Mouse (Mus musculus): Measurements from ENCODE around the gene Ctsk. TPM values are rescaled to one million over a fixed set of nuclear protein-coding genes. Genes with fewer than 3 reads are reported as not detected.

Ctsk gene
- 3.2 and 8.4 TPM in 2 replicates for polyA plus RNA-seq (2015; fragmentation: Nextera tagmentation; extraction: Ambion mirVana)

GRCm38 (mm10) chr3:95499024-95499423 is at the start of gene Ctsk:
TSS of gene Ctsk (plus strand) at chr3:95499256.
- WGBS, result 90% methylated on average over 7 of the region's 7 CpGs
- H3K27ac ChIP-seq (ENCODE audit: low read length), result no peak within 1 kb of the TSS
- H3K4me3 ChIP-seq (replicated peaks; ENCODE audit: low read length), result no peak within 1 kb of the TSS
- no peak for ATAC-seq
- H3K9ac ChIP-seq (replicated peaks; ENCODE audit: low read depth, low read length), result no peak within 1 kb of the TSS
- H3K36me3 ChIP-seq (ENCODE audit: control insufficient read depth, insufficient read depth), result peaks cover 13% of the 10 kb centered on the region
- no peaks in the 10 kb centered on the region for H3K27me3 ChIP-seq (replicated peaks; ENCODE audit: control insufficient read depth, insufficient read depth, low read length)
- H3K4me1 ChIP-seq (replicated peaks; ENCODE audit: control insufficient read depth, insufficient read depth, low read length), result no peaks in the 10 kb centered on the region
- no peaks in the 10 kb centered on the region for H3K9me3 ChIP-seq (ENCODE audit: control insufficient read depth, low read length)
- no peak within 1 kb of the TSS for H3K4me2 ChIP-seq (ENCODE audit: low read length)

- 48% methylated on average over 1 of the region's 1 CpGs for WGBS
- no peak overlapping the region for H3K9ac ChIP-seq (replicated peaks; ENCODE audit: low read depth, low read length)
- ATAC-seq, result no peak
These were observed 48.6 kb upstream of the Ctsk start for GRCm38 (mm10) chr3:95450408-95450807.

GRCm38 (mm10) chr3:95450915-95451314 is 48.1 kb upstream of the Ctsk start:
- no peak overlapping the region for H3K9ac ChIP-seq (replicated peaks; ENCODE audit: low read depth, low read length)
- no peaks in the 10 kb centered on the region for H3K27me3 ChIP-seq (replicated peaks; ENCODE audit: control insufficient read depth, insufficient read depth, low read length)
- WGBS, result 89% methylated on average over 3 of the region's 3 CpGs
- no peaks in the 10 kb centered on the region for H3K4me1 ChIP-seq (replicated peaks; ENCODE audit: control insufficient read depth, insufficient read depth, low read length)
- no peak overlapping the region for H3K4me2 ChIP-seq (ENCODE audit: low read length)
- H3K27ac ChIP-seq (ENCODE audit: low read length), result no peak overlapping the region
- no peak for ATAC-seq
- no peak overlapping the region for H3K4me3 ChIP-seq (replicated peaks; ENCODE audit: low read length)
- no peaks in the 10 kb centered on the region for H3K9me3 ChIP-seq (ENCODE audit: control insufficient read depth, low read length)
- peaks cover 2% of the 10 kb centered on the region; the same call in 1 of the 2 replicates for H3K36me3 ChIP-seq (ENCODE audit: control insufficient read depth, insufficient read depth)

More at GRCm38 (mm10) chr3:95450408-95450807, 48.6 kb upstream of the Ctsk start:
- no peak overlapping the region for H3K4me2 ChIP-seq (ENCODE audit: low read length)
- no peaks in the 10 kb centered on the region for H3K27me3 ChIP-seq (replicated peaks; ENCODE audit: control insufficient read depth, insufficient read depth, low read length)
- no peak overlapping the region for H3K4me3 ChIP-seq (replicated peaks; ENCODE audit: low read length)
- H3K27ac ChIP-seq (ENCODE audit: low read length), result no peak overlapping the region
- H3K4me1 ChIP-seq (replicated peaks; ENCODE audit: control insufficient read depth, insufficient read depth, low read length), result no peaks in the 10 kb centered on the region
- H3K9me3 ChIP-seq (ENCODE audit: control insufficient read depth, low read length), result no peaks in the 10 kb centered on the region
- peaks cover 2% of the 10 kb centered on the region; the same call in 1 of the 2 replicates for H3K36me3 ChIP-seq (ENCODE audit: control insufficient read depth, insufficient read depth)

GRCm38 (mm10) chr3:95456367-95456766 is 42.7 kb upstream of the Ctsk start:
- ATAC-seq, result no peak
- no peak overlapping the region for H3K9ac ChIP-seq (replicated peaks; ENCODE audit: low read depth, low read length)
- H3K36me3 ChIP-seq (ENCODE audit: control insufficient read depth, insufficient read depth), result no peaks in the 10 kb centered on the region; the same call in 1 of the 2 replicates
- no peak overlapping the region for H3K4me3 ChIP-seq (replicated peaks; ENCODE audit: low read length)
- H3K4me2 ChIP-seq (ENCODE audit: low read length), result no peak overlapping the region
- H3K27ac ChIP-seq (ENCODE audit: low read length), result no peak overlapping the region
- H3K27me3 ChIP-seq (replicated peaks; ENCODE audit: control insufficient read depth, insufficient read depth, low read length), result no peaks in the 10 kb centered on the region
- no peaks in the 10 kb centered on the region for H3K4me1 ChIP-seq (replicated peaks; ENCODE audit: control insufficient read depth, insufficient read depth, low read length)
- no peaks in the 10 kb centered on the region for H3K9me3 ChIP-seq (ENCODE audit: control insufficient read depth, low read length)
- WGBS, result 98% methylated on average over 5 of the region's 5 CpGs

- Histone ChIP-seq H3K9ac (replicated peaks; ENCODE audit: low read depth, low read length) (no peak overlapping the region), H3K36me3 (ENCODE audit: control insufficient read depth, insufficient read depth) (peaks cover 5% of the 10 kb centered on the region; the same call in 1 of the 2 replicates), H3K27me3 (replicated peaks; ENCODE audit: control insufficient read depth, insufficient read depth, low read length) (no peaks in the 10 kb centered on the region), H3K4me1 (replicated peaks; ENCODE audit: control insufficient read depth, insufficient read depth, low read length) (no peaks in the 10 kb centered on the region), H3K9me3 (ENCODE audit: control insufficient read depth, low read length) (no peaks in the 10 kb centered on the region), H3K4me2 (ENCODE audit: low read length) (no peak overlapping the region), H3K27ac (ENCODE audit: low read length) (no peak overlapping the region), H3K4me3 (replicated peaks; ENCODE audit: low read length) (no peak overlapping the region)
- no peak for ATAC-seq
- 87% methylated on average over 3 of the region's 3 CpGs for WGBS
These were observed 41.3 kb upstream of the Ctsk start for GRCm38 (mm10) chr3:95457758-95458157.

GRCm38 (mm10) chr3:95459381-95459780 is 39.7 kb upstream of the Ctsk start:
- Histone ChIP-seq H3K9me3 (ENCODE audit: control insufficient read depth, low read length) (no peaks in the 10 kb centered on the region), H3K4me2 (ENCODE audit: low read length) (no peak overlapping the region), H3K9ac (replicated peaks; ENCODE audit: low read depth, low read length) (no peak overlapping the region), H3K36me3 (ENCODE audit: control insufficient read depth, insufficient read depth) (peaks cover 5% of the 10 kb centered on the region; the same call in 1 of the 2 replicates), H3K27me3 (replicated peaks; ENCODE audit: control insufficient read depth, insufficient read depth, low read length) (no peaks in the 10 kb centered on the region), H3K4me1 (replicated peaks; ENCODE audit: control insufficient read depth, insufficient read depth, low read length) (no peaks in the 10 kb centered on the region), H3K27ac (ENCODE audit: low read length) (no peak overlapping the region), H3K4me3 (replicated peaks; ENCODE audit: low read length) (no peak overlapping the region)
- 77% methylated on average over 1 of the region's 1 CpGs for WGBS
- ATAC-seq, result no peak

GRCm38 (mm10) chr3:95463852-95464251 is 35.2 kb upstream of the Ctsk start:
- H3K4me3 ChIP-seq (replicated peaks; ENCODE audit: low read length), result no peak overlapping the region
- no peak overlapping the region for H3K9ac ChIP-seq (replicated peaks; ENCODE audit: low read depth, low read length)
- H3K27ac ChIP-seq (ENCODE audit: low read length), result no peak overlapping the region
- ATAC-seq, result no peak
- no peak overlapping the region for H3K4me2 ChIP-seq (ENCODE audit: low read length)
- H3K4me1 ChIP-seq (replicated peaks; ENCODE audit: control insufficient read depth, insufficient read depth, low read length), result no peaks in the 10 kb centered on the region
- no peaks in the 10 kb centered on the region for H3K27me3 ChIP-seq (replicated peaks; ENCODE audit: control insufficient read depth, insufficient read depth, low read length)
- H3K36me3 ChIP-seq (ENCODE audit: control insufficient read depth, insufficient read depth), result peaks cover 5% of the 10 kb centered on the region; the same call in 1 of the 2 replicates
- no peaks in the 10 kb centered on the region for H3K9me3 ChIP-seq (ENCODE audit: control insufficient read depth, low read length)

- Histone ChIP-seq H3K4me1 (replicated peaks; ENCODE audit: control insufficient read depth, insufficient read depth, low read length) (no peaks in the 10 kb centered on the region), H3K4me2 (ENCODE audit: low read length) (no peak overlapping the region), H3K27me3 (replicated peaks; ENCODE audit: control insufficient read depth, insufficient read depth, low read length) (no peaks in the 10 kb centered on the region), H3K27ac (ENCODE audit: low read length) (no peak overlapping the region), H3K4me3 (replicated peaks; ENCODE audit: low read length) (no peak overlapping the region), H3K9me3 (ENCODE audit: control insufficient read depth, low read length) (no peaks in the 10 kb centered on the region), H3K36me3 (ENCODE audit: control insufficient read depth, insufficient read depth) (peaks cover 28% of the 10 kb centered on the region), H3K9ac (replicated peaks; ENCODE audit: low read depth, low read length) (no peak overlapping the region)
- ATAC-seq, result no peak
- 100% methylated on average over 1 of the region's 1 CpGs for WGBS
These were observed 20.1 kb upstream of the Ctsk start for GRCm38 (mm10) chr3:95478966-95479365.

- 90% methylated on average over 2 of the region's 2 CpGs for whole genome bisulfite sequencing
- ATAC-seq, result no peak
- no peaks in the 10 kb centered on the region for H3K27me3 ChIP-seq (replicated peaks; ENCODE audit: control insufficient read depth, insufficient read depth, low read length)
- H3K27ac ChIP-seq (ENCODE audit: low read length), result no peak overlapping the region
- H3K4me2 ChIP-seq (ENCODE audit: low read length), result no peak overlapping the region
- no peak overlapping the region for H3K4me3 ChIP-seq (replicated peaks; ENCODE audit: low read length)
- H3K4me1 ChIP-seq (replicated peaks; ENCODE audit: control insufficient read depth, insufficient read depth, low read length), result no peaks in the 10 kb centered on the region
- peaks cover 29% of the 10 kb centered on the region for H3K36me3 ChIP-seq (ENCODE audit: control insufficient read depth, insufficient read depth)
- H3K9me3 ChIP-seq (ENCODE audit: control insufficient read depth, low read length), result no peaks in the 10 kb centered on the region
- H3K9ac ChIP-seq (replicated peaks; ENCODE audit: low read depth, low read length), result no peak overlapping the region
These were observed 12.6 kb upstream of the Ctsk start for GRCm38 (mm10) chr3:95486421-95486820.

- Histone ChIP-seq H3K27ac (ENCODE audit: low read length) (no peak overlapping the region), H3K4me2 (ENCODE audit: low read length) (no peak overlapping the region), H3K4me3 (replicated peaks; ENCODE audit: low read length) (no peak overlapping the region), H3K9me3 (ENCODE audit: control insufficient read depth, low read length) (no peaks in the 10 kb centered on the region), H3K27me3 (replicated peaks; ENCODE audit: control insufficient read depth, insufficient read depth, low read length) (no peaks in the 10 kb centered on the region), H3K4me1 (replicated peaks; ENCODE audit: control insufficient read depth, insufficient read depth, low read length) (no peaks in the 10 kb centered on the region), H3K36me3 (ENCODE audit: control insufficient read depth, insufficient read depth) (peaks cover 35% of the 10 kb centered on the region), H3K9ac (replicated peaks; ENCODE audit: low read depth, low read length) (no peak overlapping the region)
- 86% methylated on average over 3 of the region's 3 CpGs for WGBS
- no peak for ATAC-seq
These were observed 10.4 kb upstream of the Ctsk start for GRCm38 (mm10) chr3:95488679-95489078.
